Mouse (Mus musculus) lung, embryonic 16.5 days (tissue): ENCODE results near the gene Capza2. TPM values are rescaled to one million over a fixed set of nuclear protein-coding genes. Genes with fewer than 3 reads are reported as not detected.

Source experiments
- ATAC-seq: fragments of 200-750 bp; cut with Nextera tagmentation; 2 replicates; pipeline ENCODE4 v1.8.0; 2017; ENCODE audit warnings: low read depth, mild to moderate bottlenecking, moderate library complexity
- H3K27ac ChIP-seq: fragments of 300-500 bp; sonication (generic); 2 replicates; pipeline ENCODE4 v1.5.1; 2014; ENCODE audit warnings: mild to moderate bottlenecking, control low read depth, low read length
- H3K27me3 ChIP-seq: fragments of 300-500 bp; sonication (generic); 2 replicates; pipeline ENCODE4 v1.6.1; 2014; ENCODE audit warnings: low read depth, low read length, mixed read lengths; ENCODE audit not compliant: control insufficient read depth, insufficient read depth
- H3K36me3 ChIP-seq: fragments of 300-500 bp; sonication (generic); 2 replicates; pipeline ENCODE4 v1.6.1; 2014; ENCODE audit warnings: low read length; ENCODE audit not compliant: control insufficient read depth, insufficient read depth
- H3K4me1 ChIP-seq: fragments of 300-500 bp; sonication (generic); replicated peaks from 2 replicates; pipeline ENCODE4 v1.6.1; 2014; ENCODE audit warnings: low read length, mixed read lengths; ENCODE audit not compliant: control insufficient read depth, insufficient read depth
- H3K4me2 ChIP-seq: fragments of 300-500 bp; sonication (generic); 2 replicates; pipeline ENCODE4 v1.6.1; 2014; ENCODE audit warnings: low read depth, low read length, control low read depth
- H3K4me3 ChIP-seq: fragments of 300-500 bp; sonication (generic); 2 replicates; pipeline ENCODE4 v1.5.1; 2014; ENCODE audit warnings: mild to moderate bottlenecking, low read length, control low read depth
- H3K9ac ChIP-seq: fragments of 300-500 bp; sonication (generic); 2 replicates; pipeline ENCODE4 v1.6.1; 2014; ENCODE audit warnings: low read length, control low read depth
- H3K9me3 ChIP-seq: fragments of 300-500 bp; sonication (generic); 2 replicates; pipeline ENCODE4 v1.6.1; 2016; ENCODE audit warnings: low read length; ENCODE audit not compliant: control insufficient read depth
- WGBS: fragments of 180-500 bp; shearing (Covaris S2); extraction: QIAGEN DNeasy Blood & Tissue Kit; methylation state at CpG from one replicate; pipeline ENCODE4 v1.1.7; 2014; 5-methylcytosine and 5-hydroxymethylcytosine counted together
- polyA plus RNA-seq: library from polyadenylated mRNA; unstranded; fragments of >200 nt; fragmentation: Nextera tagmentation; extraction: Ambion mirVana; gene quantifications from 2 replicates; pipeline ENCODE4 v1.2.1, GENCODE M21; 2015

Capza2 gene
- polyA plus RNA-seq: 241 and 242 TPM in 2 replicates

GRCm38 (mm10) chr6:17635615-17636284, at the start of gene Capza2:
Gene Capza2 (plus strand): TSS chr6:17636234.
- Histone ChIP-seq H3K9ac (peak within 1 kb of the TSS; percentile 96), H3K4me3 (peak within 1 kb of the TSS; percentile 90), H3K36me3 (0 out of 2 replicates have a peak, but pooled peaks cover 1% of the 10 kb centered on the region), H3K4me1 (peaks cover 8% of the 10 kb centered on the region; the same call in 1 of the 2 replicates), H3K4me2 (peak within 1 kb of the TSS; percentile 44), H3K9me3 (peaks cover 1% of the 10 kb centered on the region; the same call in 1 of the 2 replicates), H3K27ac (peak within 1 kb of the TSS; percentile 98), H3K27me3 (no peaks in the 10 kb centered on the region)
- WGBS: 68% methylated on average over 7 of the region's 7 CpGs
- ATAC-seq: no peak

GRCm38 (mm10) chr6:17589049-17589952, 46.7 kb upstream of the Capza2 start:
- WGBS: 22% methylated on average over 16 of the region's 16 CpGs
- H3K27me3 ChIP-seq: no peaks in the 10 kb centered on the region
- peaks cover 4% of the 10 kb centered on the region; the same call in 1 of the 2 replicates for H3K9me3 ChIP-seq
- no peak overlapping the region for H3K27ac ChIP-seq
- peak overlapping the region; percentile 26 for H3K4me2 ChIP-seq
- no peak overlapping the region for H3K9ac ChIP-seq
- peak; percentile 68; the same call in 1 of the 2 replicates for ATAC-seq
- H3K36me3 ChIP-seq: no peaks in the 10 kb centered on the region
- H3K4me1 ChIP-seq: 0 out of 2 replicates have a peak, but pooled peaks cover 2% of the 10 kb centered on the region
- H3K4me3 ChIP-seq: no peak overlapping the region

- no peaks in the 10 kb centered on the region for H3K36me3 ChIP-seq
These were observed 45.9 kb upstream of the Capza2 start for GRCm38 (mm10) chr6:17589953-17590627.

GRCm38 (mm10) chr6:17593971-17594370, 42.1 kb upstream of the Capza2 start:
- Histone ChIP-seq H3K27me3 (no peaks in the 10 kb centered on the region), H3K4me2 (no peak overlapping the region), H3K9ac (no peak overlapping the region), H3K9me3 (peaks cover 4% of the 10 kb centered on the region; the same call in 1 of the 2 replicates), H3K4me1 (0 out of 2 replicates have a peak, but pooled peaks cover 2% of the 10 kb centered on the region), H3K4me3 (no peak overlapping the region), H3K36me3 (no peaks in the 10 kb centered on the region), H3K27ac (no peak overlapping the region)
- ATAC-seq: no peak
- WGBS: 85% methylated on average over 2 of the region's 2 CpGs

More at GRCm38 (mm10) chr6:17589953-17590627, 45.9 kb upstream of the Capza2 start:
- no peak overlapping the region for H3K4me3 ChIP-seq
- no peak overlapping the region for H3K27ac ChIP-seq
- 0 out of 2 replicates have a peak, but pooled peaks cover 2% of the 10 kb centered on the region for H3K4me1 ChIP-seq
- no peaks in the 10 kb centered on the region for H3K27me3 ChIP-seq
- no peak overlapping the region for H3K9ac ChIP-seq
- no peak for ATAC-seq
- 34% methylated on average over 8 of the region's 8 CpGs for WGBS
- no peak overlapping the region for H3K4me2 ChIP-seq
- H3K9me3 ChIP-seq: peaks cover 4% of the 10 kb centered on the region; the same call in 1 of the 2 replicates

GRCm38 (mm10) chr6:17595712-17596462, 40.1 kb upstream of the Capza2 start:
- Histone ChIP-seq H3K27me3 (no peaks in the 10 kb centered on the region), H3K4me1 (no peaks in the 10 kb centered on the region), H3K4me2 (no peak overlapping the region), H3K4me3 (no peak overlapping the region), H3K9ac (no peak overlapping the region), H3K9me3 (peaks cover 4% of the 10 kb centered on the region; the same call in 1 of the 2 replicates), H3K27ac (no peak overlapping the region), H3K36me3 (no peaks in the 10 kb centered on the region)
- no peak for ATAC-seq
- 50% methylated on average over 11 of the region's 11 CpGs for WGBS

- Histone ChIP-seq H3K4me3 (no peak overlapping the region), H3K4me2 (no peak overlapping the region), H3K36me3 (no peaks in the 10 kb centered on the region), H3K9me3 (no peaks in the 10 kb centered on the region), H3K9ac (no peak overlapping the region), H3K27me3 (no peaks in the 10 kb centered on the region), H3K4me1 (no peaks in the 10 kb centered on the region), H3K27ac (no peak overlapping the region)
- WGBS: 84% methylated on average over 5 of the region's 5 CpGs
- ATAC-seq: no peak
These were observed 36.7 kb upstream of the Capza2 start for GRCm38 (mm10) chr6:17599373-17599772.

- H3K27me3 ChIP-seq: no peaks in the 10 kb centered on the region
- H3K4me1 ChIP-seq: no peaks in the 10 kb centered on the region
- H3K27ac ChIP-seq: no peak overlapping the region
- no peak overlapping the region for H3K4me2 ChIP-seq
- WGBS: 43% methylated on average over 2 of the region's 2 CpGs
- no peak for ATAC-seq
- H3K9me3 ChIP-seq: no peaks in the 10 kb centered on the region
- no peak overlapping the region for H3K4me3 ChIP-seq
- H3K36me3 ChIP-seq: no peaks in the 10 kb centered on the region
- H3K9ac ChIP-seq: no peak overlapping the region
These were observed 34.5 kb upstream of the Capza2 start for GRCm38 (mm10) chr6:17601526-17601925.

GRCm38 (mm10) chr6:17606915-17607314, 29.1 kb upstream of the Capza2 start:
- WGBS: 82% methylated on average over 1 of the region's 1 CpGs
- H3K4me3 ChIP-seq: no peak overlapping the region
- no peak for ATAC-seq
- no peak overlapping the region for H3K4me2 ChIP-seq
- H3K36me3 ChIP-seq: no peaks in the 10 kb centered on the region
- no peaks in the 10 kb centered on the region for H3K27me3 ChIP-seq
- no peak overlapping the region for H3K27ac ChIP-seq
- H3K4me1 ChIP-seq: no peaks in the 10 kb centered on the region
- H3K9ac ChIP-seq: no peak overlapping the region
- H3K9me3 ChIP-seq: no peaks in the 10 kb centered on the region
